Mouse (Mus musculus) spleen, adult 2 months (tissue): ENCODE measurements around the gene 1700020L24Rik. TPM values are rescaled to one million over a fixed set of nuclear protein-coding genes. Genes with fewer than 3 reads are reported as not detected.

Source experiments
- DNase-seq, 2 experiments: peaks; one replicate each; pipeline versions ENCODE4 v3.0.0 to v3.0.0-alpha.2; 2012 to 2021; ENCODE audit warnings: low spot score in 2 of 2, low read depth in 1 of 2
- H3K27ac ChIP-seq: fragments of 200-500 bp; 2 replicates; pipeline ENCODE4 v1.5.1; 2012; ENCODE audit warnings: low read length, inconsistent platforms; ENCODE audit not compliant: insufficient read depth
- H3K27me3 ChIP-seq: fragments of 200-500 bp; 2 replicates; pipeline ENCODE4 v1.6.1; 2012; ENCODE audit warnings: mild to moderate bottlenecking, moderate library complexity, low read length, inconsistent platforms; ENCODE audit not compliant: control insufficient read depth, insufficient read depth
- H3K36me3 ChIP-seq: fragments of 200-500 bp; 2 replicates; pipeline ENCODE4 v1.6.1; 2012; ENCODE audit warnings: mild to moderate bottlenecking, low read length, inconsistent platforms; ENCODE audit not compliant: control insufficient read depth, insufficient read depth
- H3K4me1 ChIP-seq: fragments of 200-500 bp; 2 replicates; pipeline ENCODE4 v1.6.1; 2011; ENCODE audit warnings: inconsistent platforms; ENCODE audit not compliant: control insufficient read depth, insufficient read depth, insufficient read length
- H3K4me3 ChIP-seq: fragments of 200-500 bp; 2 replicates; pipeline ENCODE4 v1.5.1; 2011; ENCODE audit warnings: mild to moderate bottlenecking, inconsistent platforms; ENCODE audit not compliant: insufficient read depth, insufficient read length; ENCODE audit errors: extremely low read depth
- CTCF ChIP-seq: fragments of 200-500 bp; IDR thresholded peaks from 2 replicates; pipeline ENCODE4 v1.5.1; 2011; ENCODE audit warnings: mild to moderate bottlenecking, inconsistent platforms; ENCODE audit not compliant: insufficient read depth, insufficient read length, insufficient replicate concordance; ENCODE audit errors: extremely low read depth
- POLR2A ChIP-seq: fragments of 200-500 bp; IDR thresholded peaks from 2 replicates; pipeline ENCODE4 v1.6.1; 2011; ENCODE audit warnings: low read depth, low read length, inconsistent platforms
- WGBS: fragments of 180-500 bp; shearing (Covaris S2); methylation state at CpG from one replicate; pipeline ENCODE4 v1.1.7; 2018; 5-methylcytosine and 5-hydroxymethylcytosine counted together
- polyA plus RNA-seq: library from polyadenylated mRNA; depleted of rRNA; stranded (reverse); fragments of >200 nt; gene quantifications from 2 replicates; pipeline ENCODE4 v1.2.3, GENCODE M21; 2012; rRNA removed

1700020L24Rik gene
- polyA plus RNA-seq: 1.3 and 2.1 TPM in 2 replicates

DNA sequence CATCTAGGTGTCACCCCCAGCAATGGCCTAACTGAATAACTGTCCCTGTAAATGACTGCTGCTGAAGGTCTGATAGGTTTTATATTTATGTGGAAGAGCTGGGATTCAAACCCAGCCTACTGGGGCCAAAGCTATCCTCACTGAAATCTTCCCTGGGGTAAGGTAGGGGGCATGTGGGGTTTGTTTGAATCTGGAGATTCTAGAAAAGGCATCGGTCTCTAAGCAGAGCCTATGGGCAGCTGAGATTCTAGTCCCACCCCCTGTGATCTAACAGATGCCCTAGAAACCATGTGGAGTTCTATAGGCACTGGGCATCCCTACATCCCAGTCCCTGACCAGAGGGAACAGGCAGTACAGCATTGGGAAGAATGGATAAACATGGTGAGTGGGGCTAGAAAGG lies at the start of gene 1700020L24Rik:
TSS of gene 1700020L24Rik (plus strand) at position 301 of the 400 bp plus-strand sequence.
- Histone ChIP-seq H3K27ac (no peak within 1 kb of the TSS), H3K4me3 (no peak within 1 kb of the TSS), H3K4me1 (no peaks in the 10 kb centered on the region), H3K27me3 (no peaks in the 10 kb centered on the region), H3K36me3 (no peaks in the 10 kb centered on the region)
- TF ChIP-seq CTCF: no peak
- TF ChIP-seq POLR2A: no peak
- no peak for DNase-seq
- WGBS: 92% methylated on average over 1 of the region's 1 CpGs

DNA sequence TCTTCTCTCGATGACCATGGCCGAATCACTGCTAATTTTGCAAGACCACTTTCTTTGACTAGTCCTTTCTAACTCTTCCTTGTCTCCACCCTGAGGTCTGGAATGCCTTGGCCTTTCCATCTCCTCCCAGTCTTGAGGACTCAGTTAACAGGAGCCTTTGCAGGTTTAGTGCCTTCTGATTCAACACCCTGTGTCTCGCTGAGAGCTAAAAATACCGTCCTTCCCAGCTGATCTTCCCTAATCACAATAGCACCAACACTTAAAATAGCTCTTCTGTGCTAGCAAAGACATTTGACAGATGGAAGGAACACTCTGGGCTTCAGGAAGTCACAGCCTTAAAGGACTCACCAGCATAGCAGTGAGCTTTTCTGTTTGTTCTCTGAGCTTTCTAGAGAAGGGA lies 44.4 kb upstream of the 1700020L24Rik start:
- H3K27ac ChIP-seq: no peak overlapping the region
- H3K4me3 ChIP-seq: no peak overlapping the region
- peaks cover 10% of the 10 kb centered on the region for H3K36me3 ChIP-seq
- TF ChIP-seq POLR2A: no peak
- no peak for TF ChIP-seq CTCF
- 90% methylated on average over 4 of the region's 4 CpGs for WGBS
- DNase-seq: no peak
- H3K4me1 ChIP-seq: no peaks in the 10 kb centered on the region
- no peaks in the 10 kb centered on the region for H3K27me3 ChIP-seq

DNA sequence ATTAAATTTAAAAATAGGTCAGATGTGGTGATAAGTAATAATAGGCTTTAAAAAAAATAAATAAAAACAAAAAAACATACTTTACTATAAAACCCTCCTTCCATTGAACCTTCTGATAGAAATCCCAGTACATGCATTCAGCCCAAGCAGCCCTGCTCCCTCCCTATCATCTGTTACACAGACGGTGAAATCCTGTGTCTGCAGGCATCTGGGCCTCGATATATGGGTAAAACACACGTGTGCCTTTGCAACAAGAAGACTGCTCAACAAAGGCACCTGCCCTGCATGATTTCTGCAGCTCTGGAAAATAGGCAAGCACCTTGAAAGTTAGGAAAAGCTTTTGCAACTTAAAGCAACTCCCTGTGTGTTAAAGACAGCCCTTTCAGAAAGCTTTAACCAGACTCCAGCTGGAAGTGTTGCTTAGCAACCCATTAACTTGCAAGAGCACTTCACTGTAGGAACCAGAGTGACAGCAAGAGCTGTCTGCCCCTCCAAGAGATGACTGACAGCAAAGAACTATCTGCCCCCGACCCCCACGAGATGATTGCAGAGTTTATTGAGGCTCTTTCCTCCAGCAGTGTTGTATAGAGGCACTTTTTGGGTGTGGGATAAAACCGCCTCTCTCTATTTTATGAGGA lies 42.6 kb upstream of the 1700020L24Rik start:
- no peak for TF ChIP-seq CTCF
- TF ChIP-seq POLR2A: no peak
- Histone ChIP-seq H3K36me3 (peaks cover 20% of the 10 kb centered on the region), H3K4me3 (no peak overlapping the region), H3K27me3 (no peaks in the 10 kb centered on the region), H3K4me1 (no peaks in the 10 kb centered on the region), H3K27ac (no peak overlapping the region)
- no peak for DNase-seq
- 89% methylated on average over 6 of the region's 6 CpGs for WGBS

DNA sequence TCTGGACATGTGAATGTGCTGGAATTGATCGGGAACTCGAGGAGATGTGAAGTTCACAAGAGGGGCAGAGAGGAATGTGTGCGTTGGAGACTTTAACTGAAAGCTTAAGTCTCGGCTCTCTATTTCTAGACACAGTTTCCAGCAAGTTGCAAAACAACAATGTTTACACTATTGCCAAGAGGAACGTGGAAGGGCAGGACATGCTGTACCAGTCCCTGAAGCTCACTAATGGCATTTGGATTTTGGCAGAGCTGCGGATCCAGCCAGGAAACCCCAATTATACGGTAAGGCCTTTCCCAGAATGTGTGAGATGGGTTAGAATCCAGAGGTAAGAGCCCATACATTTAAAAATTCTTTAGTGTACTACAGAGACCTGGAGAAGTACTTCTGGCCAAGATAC lies 39.9 kb upstream of the 1700020L24Rik start:
- no peak for TF ChIP-seq CTCF
- TF ChIP-seq POLR2A: no peak
- H3K36me3 ChIP-seq: peaks cover 24% of the 10 kb centered on the region

DNA sequence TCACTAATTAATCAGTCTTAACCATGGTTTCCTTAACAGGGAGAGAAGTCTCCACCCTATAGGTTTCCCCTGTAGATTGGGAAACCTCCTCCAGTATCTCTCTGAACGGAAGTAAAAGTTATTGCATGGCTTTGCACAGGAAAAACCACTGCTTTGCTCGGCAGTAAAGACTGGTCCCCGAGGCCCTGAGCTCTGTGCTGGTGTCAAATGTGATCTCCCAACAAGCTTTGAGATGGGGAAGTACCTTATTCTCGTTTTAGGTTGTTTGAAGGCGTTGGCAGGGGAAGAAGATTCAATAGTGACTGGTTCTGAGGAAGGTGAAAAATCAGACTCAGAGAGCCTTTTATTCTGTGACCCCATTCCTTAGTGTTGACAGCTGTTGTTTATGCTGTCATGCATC lies 38.8 kb upstream of the 1700020L24Rik start:
- H3K36me3 ChIP-seq: peaks cover 28% of the 10 kb centered on the region
- DNase-seq: no peak
- WGBS: 64% methylated on average over 5 of the region's 5 CpGs

More for the DNA sequence above, 39.9 kb upstream of the 1700020L24Rik start:
- no peaks in the 10 kb centered on the region for H3K4me1 ChIP-seq
- 93% methylated on average over 7 of the region's 7 CpGs for WGBS
- DNase-seq: no peak
- no peak overlapping the region for H3K27ac ChIP-seq
- H3K27me3 ChIP-seq: no peaks in the 10 kb centered on the region
- H3K4me3 ChIP-seq: no peak overlapping the region

DNA sequence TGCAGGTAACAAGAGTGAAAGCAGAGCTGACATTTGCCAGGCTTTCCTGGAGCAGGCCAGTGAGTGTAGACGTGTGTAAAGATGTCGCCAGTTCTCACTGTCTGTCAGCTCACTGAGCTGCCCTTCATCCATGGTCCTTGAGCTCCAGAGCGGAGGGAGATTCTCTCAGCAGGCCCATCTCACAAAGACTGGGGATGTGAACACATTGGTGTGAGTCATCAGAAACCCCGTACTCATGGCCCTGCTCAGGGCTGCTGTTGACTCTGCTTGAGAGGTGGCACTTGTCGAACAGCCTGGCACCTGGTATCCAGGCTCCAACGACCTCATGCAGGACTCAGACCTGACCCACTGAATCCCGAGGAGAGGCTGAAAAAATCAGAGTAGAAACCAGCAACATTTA lies 33.7 kb upstream of the 1700020L24Rik start:
- Histone ChIP-seq H3K36me3 (peaks cover 14% of the 10 kb centered on the region), H3K4me3 (no peak overlapping the region), H3K27ac (no peak overlapping the region), H3K27me3 (peaks cover 2% of the 10 kb centered on the region; the same call in 1 of the 2 replicates), H3K4me1 (no peaks in the 10 kb centered on the region)
- no peak for DNase-seq
- WGBS: 89% methylated on average over 7 of the region's 7 CpGs
- no peak for TF ChIP-seq POLR2A
- TF ChIP-seq CTCF: no peak

More for the DNA sequence above, 38.8 kb upstream of the 1700020L24Rik start:
- TF ChIP-seq POLR2A: no peak
- TF ChIP-seq CTCF: no peak
- no peak overlapping the region for H3K27ac ChIP-seq
- no peaks in the 10 kb centered on the region for H3K4me1 ChIP-seq
- no peak overlapping the region for H3K4me3 ChIP-seq
- no peaks in the 10 kb centered on the region for H3K27me3 ChIP-seq

DNA sequence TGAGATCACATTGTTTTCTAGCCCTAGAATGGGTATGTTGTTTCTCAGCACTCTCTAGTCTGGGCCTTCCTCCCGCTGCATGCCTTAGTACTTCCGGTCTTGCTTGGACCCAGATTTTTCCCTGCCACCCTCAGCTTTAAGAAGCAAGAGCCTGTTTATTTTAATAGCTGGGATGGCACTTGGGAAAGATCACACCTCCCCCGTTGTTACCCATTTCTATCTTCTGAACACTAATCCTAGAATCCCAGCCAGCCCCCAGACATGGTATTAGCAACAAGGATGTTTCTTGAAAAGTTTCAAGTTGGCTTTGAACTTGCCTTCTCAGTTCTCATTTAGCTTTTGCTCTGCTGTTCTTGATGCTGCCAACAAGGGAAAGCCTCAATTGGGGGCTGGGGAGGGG lies 31.1 kb upstream of the 1700020L24Rik start:
- whole genome bisulfite sequencing: 68% methylated on average over 3 of the region's 3 CpGs
- peaks cover 11% of the 10 kb centered on the region for H3K27me3 ChIP-seq
- peaks cover 6% of the 10 kb centered on the region for H3K36me3 ChIP-seq
- no peaks in the 10 kb centered on the region for H3K4me1 ChIP-seq
- H3K4me3 ChIP-seq: no peak overlapping the region
- no peak for TF ChIP-seq POLR2A
- TF ChIP-seq CTCF: no peak
- DNase-seq: no peak
- H3K27ac ChIP-seq: no peak overlapping the region

DNA sequence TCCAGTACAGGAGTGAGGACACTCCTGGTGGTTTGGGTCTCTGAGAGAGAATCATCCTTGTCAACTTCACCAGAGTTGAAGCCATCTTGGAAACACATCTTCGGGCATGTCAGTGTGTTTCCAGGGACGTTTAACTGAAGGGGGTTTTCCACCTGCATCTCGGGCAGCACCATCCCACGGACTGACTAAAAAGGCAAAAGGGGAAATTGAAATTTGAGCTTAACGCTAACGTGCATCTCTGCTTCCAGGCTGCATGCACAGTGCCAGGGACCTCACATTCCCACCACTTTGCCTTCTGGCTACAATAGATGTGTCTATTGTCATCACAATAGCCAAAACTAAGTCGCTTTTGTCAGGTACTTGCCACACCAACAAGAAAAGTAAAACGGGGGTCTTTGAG lies 29.2 kb upstream of the 1700020L24Rik start:
- Histone ChIP-seq H3K4me3 (no peak overlapping the region), H3K36me3 (peaks cover under 1% of the 10 kb centered on the region; the same call in 1 of the 2 replicates), H3K27ac (no peak overlapping the region), H3K27me3 (peaks cover 11% of the 10 kb centered on the region), H3K4me1 (no peaks in the 10 kb centered on the region)
- 21% methylated on average over 8 of the region's 8 CpGs for WGBS
- no peak for DNase-seq
- TF ChIP-seq POLR2A: no peak
- no peak for TF ChIP-seq CTCF
